Mouse (Mus musculus) bone marrow, adult 2 months (tissue): ENCODE data around the gene Dag1.

ENCODE experiments used
- CTCF ChIP-seq: fragments of 200-500 bp; IDR thresholded peaks from 2 replicates; pipeline ENCODE4 v1.5.1; 2011; ENCODE audit warnings: low read length, control low read depth; ENCODE audit not compliant: control insufficient read depth, insufficient read depth
- POLR2A ChIP-seq: fragments of 200-500 bp; IDR thresholded peaks from 2 replicates; pipeline ENCODE4 v1.6.1; 2011; ENCODE audit warnings: low read depth, mild to moderate bottlenecking, control low read depth, low read length, borderline replicate concordance; ENCODE audit not compliant: control insufficient read depth

DNA sequence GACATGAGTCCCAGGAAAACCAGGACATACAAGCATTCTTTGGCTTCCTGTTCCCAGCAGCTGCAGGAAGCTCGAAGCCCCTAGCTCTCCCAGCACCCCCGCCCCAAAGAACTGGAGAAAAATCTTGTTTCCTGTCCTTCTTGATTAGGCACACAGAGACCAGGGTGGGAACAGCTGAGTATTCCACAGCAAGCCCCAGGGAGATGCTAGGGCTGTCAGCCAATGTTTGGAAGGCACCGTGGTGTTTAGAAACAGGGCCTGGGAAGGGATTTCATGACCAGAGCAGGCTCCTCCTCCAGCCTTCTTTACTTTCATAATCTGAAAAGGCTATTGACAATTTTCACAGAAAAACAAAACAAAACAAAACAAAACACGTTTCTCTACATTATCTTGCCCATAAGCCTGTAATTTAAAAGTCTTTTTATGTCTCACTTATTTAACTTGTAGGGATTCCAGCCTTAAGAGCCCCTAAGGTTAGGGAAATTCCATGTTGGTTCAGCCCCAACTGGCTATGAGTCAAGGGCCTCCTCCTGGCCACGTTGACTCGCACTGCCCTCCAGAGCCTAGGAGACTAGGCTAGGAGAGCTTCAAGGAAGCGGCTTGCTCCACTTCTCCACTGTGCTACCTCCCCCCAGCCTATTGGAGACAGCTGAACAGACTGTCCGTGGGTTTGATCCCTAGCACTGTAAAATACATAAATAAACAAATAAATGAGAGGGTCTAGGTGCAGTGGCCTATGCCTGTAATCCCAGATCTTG lies 16.5 kb upstream of the Dag1 start:
- TF ChIP-seq POLR2A, result no peak
- TF ChIP-seq CTCF, result no peak
